Mouse (Mus musculus) embryonic facial prominence, embryonic 11.5 days (tissue): ENCODE results near the gene Fn3k. TPM values are rescaled to one million over a fixed set of nuclear protein-coding genes. Genes with fewer than 3 reads are reported as not detected.
A peak's percentile ranks its signal among the peaks of the same experiment; 100 is the strongest.

ENCODE experiments used
- ATAC-seq: fragments of 200-750 bp; cut with Nextera tagmentation; replicated peaks from 2 replicates; pipeline ENCODE4 v1.8.0; 2017; ENCODE audit warnings: low read depth; ENCODE audit not compliant: insufficient number of reproducible peaks, low FRiP score, low TSS enrichment
- DNase-seq: peaks from one replicate; pipeline ENCODE4 v3.0.0-alpha.2; 2015; ENCODE audit warnings: low spot score
- H3K27ac ChIP-seq: fragments of 300-500 bp; sonication (generic); replicated peaks from 2 replicates; pipeline ENCODE4 v1.5.1; 2014; ENCODE audit warnings: mild to moderate bottlenecking, low read depth, low read length, control low read depth
- H3K27me3 ChIP-seq: fragments of 300-500 bp; sonication (generic); 2 replicates; pipeline ENCODE4 v1.6.1; 2014; ENCODE audit warnings: mild to moderate bottlenecking, low read length, moderate library complexity, mixed read lengths; ENCODE audit not compliant: control insufficient read depth, insufficient read depth
- H3K36me3 ChIP-seq: fragments of 300-500 bp; sonication (generic); replicated peaks from 2 replicates; pipeline ENCODE4 v1.6.1; 2014; ENCODE audit warnings: low read depth, mild to moderate bottlenecking, low read length, moderate library complexity, mixed read lengths; ENCODE audit not compliant: control insufficient read depth, insufficient read depth
- H3K4me1 ChIP-seq: fragments of 300-500 bp; sonication (generic); 2 replicates; pipeline ENCODE4 v1.6.1; 2014; ENCODE audit warnings: low read length, mixed read lengths; ENCODE audit not compliant: control insufficient read depth, insufficient read depth
- H3K4me2 ChIP-seq: fragments of 300-500 bp; sonication (generic); 2 replicates; pipeline ENCODE4 v1.6.1; 2014; ENCODE audit warnings: low read depth, mild to moderate bottlenecking, control low read depth, low read length, moderate library complexity
- H3K4me3 ChIP-seq: fragments of 300-500 bp; sonication (generic); 2 replicates; pipeline ENCODE4 v1.5.1; 2014; ENCODE audit warnings: low read depth, low read length, control low read depth
- H3K9ac ChIP-seq: fragments of 300-500 bp; sonication (generic); replicated peaks from 2 replicates; pipeline ENCODE4 v1.6.1; 2014; ENCODE audit warnings: mild to moderate bottlenecking, control low read depth, low read length
- H3K9me3 ChIP-seq: fragments of 300-500 bp; sonication (generic); replicated peaks from 2 replicates; pipeline ENCODE4 v1.6.1; 2016; ENCODE audit warnings: mild to moderate bottlenecking, low read length, inconsistent platforms, mixed read lengths; ENCODE audit not compliant: control insufficient read depth
- WGBS: fragments of 180-500 bp; shearing (Covaris S2); extraction: QIAGEN DNeasy Blood & Tissue Kit; methylation state at CpG from one replicate; pipeline ENCODE4 v1.1.7; 2014; 5-methylcytosine and 5-hydroxymethylcytosine counted together
- microRNA-seq: library from miRNA; unstranded; fragments of <30 nt; microRNA quantifications from one replicate; pipeline ENCODE4, GENCODE M21; 2016; ENCODE audit warnings: borderline number of aligned reads
- polyA plus RNA-seq: library from polyadenylated mRNA; unstranded; fragments of >200 nt; fragmentation: Nextera tagmentation; extraction: Ambion mirVana; gene quantifications from 2 replicates; pipeline ENCODE4 v1.2.1, GENCODE M21; 2014

Gene Fn3k
- polyA plus RNA-seq, 1 experiment from 2014 or later: 0.70 TPM

DNA sequence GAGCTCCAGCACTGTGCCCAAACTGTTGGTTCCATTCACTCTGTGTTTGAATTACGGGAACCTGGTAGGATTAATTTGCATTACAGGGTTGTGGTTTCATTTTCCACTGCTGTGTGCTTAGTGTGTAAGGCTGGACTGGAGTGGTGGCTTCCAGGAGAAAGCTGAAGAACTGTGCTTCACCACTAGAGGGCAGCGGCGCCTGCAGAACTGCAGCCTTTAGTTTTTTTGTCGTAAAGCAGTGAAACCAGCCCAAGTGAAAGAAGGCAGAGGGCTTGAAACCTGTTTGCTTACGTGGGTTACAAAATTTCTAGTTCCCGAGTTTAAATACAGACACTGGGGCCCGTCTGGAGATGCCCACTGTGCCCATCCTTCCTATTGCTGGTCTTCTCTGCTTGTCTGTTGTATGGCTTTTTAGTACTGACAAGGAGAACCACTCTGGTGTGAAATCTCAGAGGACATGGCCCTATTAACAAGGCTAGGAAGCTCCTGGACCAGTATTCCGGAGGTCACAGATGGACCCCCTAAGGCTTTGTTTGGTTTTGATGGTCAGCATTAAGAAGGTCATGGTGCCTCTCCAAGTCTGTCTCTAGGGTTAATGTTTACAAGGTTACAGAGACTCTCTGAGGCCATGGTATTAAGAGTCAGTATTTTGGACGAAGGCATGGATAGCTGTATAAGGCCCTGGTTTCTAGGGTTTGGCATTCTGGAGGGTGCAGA lies 41.1 kb downstream of the Fn3k start:
- 39% methylated on average over 9 of the region's 9 CpGs for WGBS

DNA sequence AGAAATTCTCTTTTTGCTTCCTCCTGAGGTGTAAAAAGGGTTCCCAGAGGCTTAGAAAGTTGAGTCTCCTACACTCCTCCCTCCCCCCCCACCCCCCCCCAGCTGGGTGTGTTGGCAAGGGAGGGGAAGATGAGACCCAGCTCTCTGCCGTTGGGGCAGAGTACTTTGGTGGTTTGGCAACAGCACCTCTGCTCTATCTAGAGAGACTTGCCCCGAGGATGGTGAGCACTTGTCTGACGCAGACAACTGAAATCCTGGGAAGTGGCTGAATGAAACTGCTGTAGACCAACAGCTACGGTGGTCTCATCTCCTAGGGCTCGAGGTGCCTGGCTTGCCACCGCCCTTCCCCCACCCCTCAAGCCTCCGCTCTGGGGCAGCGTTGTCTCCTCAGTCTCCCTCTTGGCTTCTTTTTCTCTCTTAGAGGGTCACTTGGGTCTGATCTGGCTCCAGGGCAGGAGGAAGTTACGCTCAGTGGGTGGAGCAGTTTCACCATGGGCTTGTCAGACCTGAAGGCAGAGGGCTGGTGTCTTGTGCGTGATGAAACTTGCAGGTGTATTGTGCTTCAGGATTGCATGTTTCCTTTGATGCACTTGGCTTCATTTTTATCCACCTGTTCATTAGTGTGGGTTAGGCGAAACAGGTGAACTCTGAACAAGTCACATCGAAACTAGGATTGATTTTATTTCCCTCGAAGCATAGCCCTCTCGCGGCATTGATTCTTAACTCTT lies 44.9 kb downstream of the Fn3k start:
- 83% methylated on average over 15 of the region's 15 CpGs for WGBS
- Histone ChIP-seq H3K9me3 (no peaks in the 10 kb centered on the region), H3K4me3 (no peak overlapping the region), H3K27me3 (no peaks in the 10 kb centered on the region), H3K36me3 (no peaks in the 10 kb centered on the region; the same call in 1 of the 2 replicates), H3K4me1 (no peaks in the 10 kb centered on the region), H3K9ac (no peak overlapping the region), H3K4me2 (no peak overlapping the region), H3K27ac (no peak overlapping the region)
- DNase-seq (no peak), ATAC-seq (no peak)

More for the DNA sequence above, 41.1 kb downstream of the Fn3k start:
- H3K9me3 ChIP-seq: no peaks in the 10 kb centered on the region
- no peaks in the 10 kb centered on the region for H3K4me1 ChIP-seq
- ATAC-seq: no peak
- no peaks in the 10 kb centered on the region; the same call in 1 of the 2 replicates for H3K36me3 ChIP-seq
- no peak overlapping the region for H3K27ac ChIP-seq
- H3K27me3 ChIP-seq: no peaks in the 10 kb centered on the region
- H3K4me3 ChIP-seq: no peak overlapping the region
- DNase-seq: peak; percentile 76
- no peak overlapping the region for H3K4me2 ChIP-seq
- H3K9ac ChIP-seq: no peak overlapping the region

DNA sequence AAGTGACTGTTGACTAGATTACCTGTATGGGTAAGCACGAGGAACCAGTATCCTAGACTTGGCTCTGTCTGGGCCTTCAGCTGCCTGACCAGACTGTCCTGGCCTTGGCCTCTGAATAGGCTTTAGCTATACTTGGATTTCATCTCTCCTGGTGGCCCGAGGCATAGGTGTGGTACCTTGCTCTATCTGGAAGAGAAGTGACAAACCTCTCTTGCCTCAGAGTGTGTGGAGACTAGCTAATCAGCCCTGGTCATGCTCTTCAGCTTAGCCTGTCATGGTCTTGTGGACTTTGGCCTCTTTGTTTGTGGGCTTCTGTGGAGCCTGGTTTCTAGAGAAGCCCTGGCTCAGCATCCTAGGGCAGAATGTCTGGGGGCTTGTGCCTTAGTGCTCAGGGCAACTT lies 46.4 kb downstream of the Fn3k start:
- no peaks in the 10 kb centered on the region; the same call in 1 of the 2 replicates for H3K36me3 ChIP-seq
- no peak for ATAC-seq
- WGBS: 76% methylated on average over 2 of the region's 2 CpGs
- H3K27ac ChIP-seq: no peak overlapping the region
- H3K4me2 ChIP-seq: no peak overlapping the region
- no peak overlapping the region for H3K9ac ChIP-seq
- no peak overlapping the region for H3K4me3 ChIP-seq
- H3K27me3 ChIP-seq: no peaks in the 10 kb centered on the region
- no peaks in the 10 kb centered on the region for H3K4me1 ChIP-seq
- H3K9me3 ChIP-seq: no peaks in the 10 kb centered on the region
- DNase-seq: no peak

DNA sequence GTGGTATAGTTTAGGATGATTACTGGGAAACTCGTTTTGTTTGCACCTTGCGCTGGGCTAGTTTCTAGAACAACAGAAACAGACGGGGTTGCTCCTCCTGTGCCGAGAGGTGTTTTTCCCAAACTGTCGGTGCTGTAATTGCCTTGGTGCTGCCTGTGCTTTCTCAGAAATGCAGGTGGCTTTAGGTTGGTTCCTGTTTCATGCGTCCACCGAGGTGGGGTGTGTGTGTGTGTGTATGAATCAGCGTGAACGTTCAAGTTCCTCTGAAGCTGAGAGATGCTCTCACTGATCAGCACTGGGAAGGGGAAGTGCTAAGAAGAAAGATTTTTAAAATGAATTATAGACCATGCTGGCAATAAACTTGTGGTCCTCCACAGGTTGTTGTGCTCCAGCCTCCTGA lies 51.2 kb downstream of the Fn3k start:
- no peaks in the 10 kb centered on the region for H3K27me3 ChIP-seq
- no peak overlapping the region for H3K4me2 ChIP-seq
- no peak overlapping the region for H3K9ac ChIP-seq
- ATAC-seq (no peak), DNase-seq (no peak)
- H3K4me3 ChIP-seq: no peak overlapping the region
- H3K36me3 ChIP-seq: no peaks in the 10 kb centered on the region; the same call in 1 of the 2 replicates
- 87% methylated on average over 9 of the region's 9 CpGs for WGBS
- H3K27ac ChIP-seq: no peak overlapping the region
- no peaks in the 10 kb centered on the region for H3K9me3 ChIP-seq
- no peaks in the 10 kb centered on the region for H3K4me1 ChIP-seq

DNA sequence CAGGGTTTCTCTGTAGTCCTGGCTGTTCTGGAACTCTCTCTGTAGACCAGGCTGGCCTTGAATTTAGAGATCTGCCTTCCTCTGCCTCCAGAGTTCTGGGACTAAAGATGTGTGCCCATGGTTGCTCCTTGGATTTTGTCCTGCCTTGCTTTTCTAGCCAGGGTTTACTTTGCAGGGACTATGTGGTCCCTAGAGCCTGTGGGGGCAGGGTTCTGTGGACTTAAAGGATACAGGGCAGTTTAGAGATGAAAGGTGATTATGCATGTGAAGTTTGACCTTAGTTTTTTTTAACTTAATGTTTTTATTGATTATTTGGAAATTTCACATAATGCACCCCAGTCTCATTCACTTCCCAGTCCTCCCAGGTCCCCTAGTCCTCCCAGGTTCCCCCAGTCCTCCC lies 55.9 kb downstream of the Fn3k start:
- H3K9ac ChIP-seq: no peak overlapping the region
- ATAC-seq: no peak
- H3K4me2 ChIP-seq: no peak overlapping the region
- DNase-seq: no peak
- no peaks in the 10 kb centered on the region for H3K36me3 ChIP-seq
- no peaks in the 10 kb centered on the region for H3K4me1 ChIP-seq
- H3K27me3 ChIP-seq: no peaks in the 10 kb centered on the region
- H3K27ac ChIP-seq: no peak overlapping the region
- H3K4me3 ChIP-seq: no peak overlapping the region
- no peaks in the 10 kb centered on the region for H3K9me3 ChIP-seq

Small RNA genes within 50 kb of the gene (microRNA-seq; reads per million reads assigned to microRNA genes)
- not detected for gene Mir7236

Other genes with a start within 250 kb of the Fn3k start
- 5.4 and 6.3 TPM in 2 replicates for gene Hexdc, start 230.5 kb upstream of the Fn3k start, polyA plus RNA-seq
- gene Ogfod3, start 230.2 kb upstream of the Fn3k start, polyA plus RNA-seq: 16.0 and 19.0 TPM in 2 replicates
- gene Cybc1, start 205.6 kb upstream of the Fn3k start, polyA plus RNA-seq: 30.2 and 38.1 TPM in 2 replicates
- gene Narf, start 197.7 kb upstream of the Fn3k start, polyA plus RNA-seq: 62.2 and 66.4 TPM in 2 replicates
- gene Foxk2, start 174.9 kb upstream of the Fn3k start, polyA plus RNA-seq: 13.4 and 18.1 TPM in 2 replicates
- 117 and 119 TPM in 2 replicates for gene Wdr45b, start 80.5 kb upstream of the Fn3k start, polyA plus RNA-seq
- gene Rab40b, start 46.7 kb upstream of the Fn3k start, polyA plus RNA-seq: 3.6 and 4.9 TPM in 2 replicates
- gene Fn3krp, start 13.5 kb upstream of the Fn3k start, polyA plus RNA-seq: 8.4 and 8.7 TPM in 2 replicates
- 31.1 and 36.6 TPM in 2 replicates for gene Tbcd, start 17.0 kb downstream of the Fn3k start, polyA plus RNA-seq
- gene Zfp750, start 84.4 kb downstream of the Fn3k start, polyA plus RNA-seq: 0.86 and 2.2 TPM in 2 replicates
- 5.1 and 6.6 TPM in 2 replicates for gene B3gntl1, start 238.2 kb downstream of the Fn3k start, polyA plus RNA-seq